Mouse (Mus musculus): ENCODE measurements at regions not wholly inside any gene's neighbourhood (a gene's known extent, or its start where the extent isn't known, plus 50 kb on each side); places are given as distances from the start of the nearest gene placed in this dataset.

DNA sequence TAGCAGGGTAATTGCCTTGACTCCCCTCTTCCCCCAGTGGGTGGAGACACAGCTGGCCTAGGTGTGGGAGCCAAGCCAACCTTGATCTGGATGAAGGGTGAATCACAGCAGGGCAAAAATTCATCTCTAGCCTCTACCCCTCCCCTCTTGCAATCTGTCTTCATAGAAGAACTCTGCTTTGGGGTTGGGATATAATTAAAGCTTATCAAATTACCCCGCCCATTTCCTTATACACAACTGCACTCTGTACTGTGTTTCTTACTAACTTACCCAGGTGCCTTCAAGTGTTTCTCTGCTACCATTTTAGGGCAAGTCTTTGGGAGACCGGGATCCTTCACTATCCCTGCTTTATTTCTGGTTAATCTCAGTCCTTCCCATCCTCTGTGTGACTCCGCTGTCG lies 138.7 kb upstream of the Plcz1 start:
- no peak for DNase-seq (ENCODE audit: low spot score)
- WGBS: 89% methylated on average over 4 of the region's 4 CpGs

GRCm38 (mm10) chr6:140178425-140179193 lies 137.4 kb upstream of the Plcz1 start:
- no peak for DNase-seq (ENCODE audit: low spot score)
- 89% methylated on average over 12 of the region's 12 CpGs for WGBS
- H3K9me3 ChIP-seq: no peaks in the 10 kb centered on the region
- H3K36me3 ChIP-seq: no peaks in the 10 kb centered on the region
- H3K4me1 ChIP-seq (replicated peaks): no peaks in the 10 kb centered on the region
- no peak overlapping the region for H3K27ac ChIP-seq
- no peak overlapping the region for H3K4me3 ChIP-seq
- H3K27me3 ChIP-seq (ENCODE audit: insufficient read depth, poor library complexity, severe bottlenecking): no peaks in the 10 kb centered on the region

More for the DNA sequence above, 138.7 kb upstream of the Plcz1 start:
- no peaks in the 10 kb centered on the region for H3K4me1 ChIP-seq (replicated peaks)
- no peaks in the 10 kb centered on the region for H3K9me3 ChIP-seq
- no peak overlapping the region for H3K4me3 ChIP-seq
- no peaks in the 10 kb centered on the region for H3K27me3 ChIP-seq (ENCODE audit: insufficient read depth, poor library complexity, severe bottlenecking)
- H3K27ac ChIP-seq: no peak overlapping the region
- no peaks in the 10 kb centered on the region for H3K36me3 ChIP-seq

DNA sequence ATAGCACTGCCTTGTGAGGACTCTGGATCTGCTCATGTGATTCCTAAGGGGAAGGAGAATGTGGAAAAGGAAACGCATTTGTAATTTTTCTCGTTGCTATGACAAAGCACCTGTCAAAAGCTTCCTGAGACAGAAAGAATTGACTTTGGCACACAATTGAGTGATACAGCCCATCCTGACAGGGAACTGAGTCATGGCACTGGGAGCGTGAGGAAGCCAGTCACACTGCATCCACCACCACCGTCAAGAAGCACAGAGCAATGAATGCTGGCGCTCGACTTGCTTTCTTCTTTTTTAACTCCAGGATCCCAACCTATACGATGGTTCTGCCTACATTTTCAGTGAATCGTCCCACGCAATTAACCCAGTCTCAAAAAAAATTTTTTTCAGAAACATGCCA lies 131.5 kb upstream of the Plcz1 start:
- H3K36me3 ChIP-seq: no peaks in the 10 kb centered on the region
- no peak overlapping the region for H3K27ac ChIP-seq
- no peak for DNase-seq (ENCODE audit: low spot score)
- no peaks in the 10 kb centered on the region for H3K9me3 ChIP-seq
- no peaks in the 10 kb centered on the region for H3K27me3 ChIP-seq (ENCODE audit: insufficient read depth, poor library complexity, severe bottlenecking)
- no peak overlapping the region for H3K4me3 ChIP-seq
- no peaks in the 10 kb centered on the region for H3K4me1 ChIP-seq (replicated peaks)
- WGBS: 92% methylated on average over 9 of the region's 9 CpGs

- Histone ChIP-seq H3K4me3 (no peak overlapping the region), H3K36me3 (no peaks in the 10 kb centered on the region), H3K9me3 (no peaks in the 10 kb centered on the region), H3K27ac (no peak overlapping the region), H3K4me1 (replicated peaks) (no peaks in the 10 kb centered on the region), H3K27me3 (ENCODE audit: insufficient read depth, poor library complexity, severe bottlenecking) (no peaks in the 10 kb centered on the region)
- WGBS: 92% methylated on average over 3 of the region's 3 CpGs
- no peak for DNase-seq (ENCODE audit: low spot score)
Measured at GRCm38 (mm10) chr6:140169836-140170235, 128.6 kb upstream of the Plcz1 start.

- no peak for DNase-seq (ENCODE audit: low spot score)
- Histone ChIP-seq H3K36me3 (no peaks in the 10 kb centered on the region), H3K27me3 (ENCODE audit: insufficient read depth, poor library complexity, severe bottlenecking) (no peaks in the 10 kb centered on the region), H3K9me3 (no peaks in the 10 kb centered on the region), H3K4me1 (replicated peaks) (no peaks in the 10 kb centered on the region), H3K4me3 (no peak overlapping the region), H3K27ac (no peak overlapping the region)
- 81% methylated on average over 4 of the region's 4 CpGs for WGBS
Measured at GRCm38 (mm10) chr6:140167182-140167581, 125.9 kb upstream of the Plcz1 start.

DNA sequence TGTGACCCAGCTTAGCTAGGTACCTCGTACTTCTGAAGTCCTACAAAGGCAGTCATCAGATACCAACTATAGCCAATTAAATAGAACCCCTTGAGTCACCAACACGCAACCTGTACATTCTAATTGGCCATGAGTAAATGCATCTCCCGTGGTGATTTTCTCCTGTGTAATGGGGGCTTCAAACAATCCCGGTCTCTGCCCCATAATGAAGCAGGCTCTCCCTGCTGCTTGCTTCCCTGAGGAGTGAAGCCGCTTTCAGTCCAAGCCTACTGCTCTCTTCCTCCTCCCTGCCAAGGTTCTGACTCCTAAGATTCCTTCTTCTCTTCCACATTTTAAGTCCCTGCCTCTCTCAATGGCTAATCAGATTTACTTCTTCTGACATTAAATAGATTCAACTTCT lies 121.5 kb upstream of the Plcz1 start:
- WGBS: 89% methylated on average over 5 of the region's 5 CpGs
- no peaks in the 10 kb centered on the region for H3K4me1 ChIP-seq (replicated peaks)
- DNase-seq (ENCODE audit: low spot score): no peak
- H3K27me3 ChIP-seq (ENCODE audit: insufficient read depth, poor library complexity, severe bottlenecking): no peaks in the 10 kb centered on the region
- no peak overlapping the region for H3K4me3 ChIP-seq
- no peak overlapping the region for H3K27ac ChIP-seq
- H3K9me3 ChIP-seq: no peaks in the 10 kb centered on the region
- H3K36me3 ChIP-seq: no peaks in the 10 kb centered on the region

GRCm38 (mm10) chr6:140161482-140161881 lies 120.2 kb upstream of the Plcz1 start:
- Histone ChIP-seq H3K4me3 (no peak overlapping the region), H3K36me3 (no peaks in the 10 kb centered on the region), H3K9me3 (no peaks in the 10 kb centered on the region), H3K27ac (no peak overlapping the region), H3K27me3 (ENCODE audit: insufficient read depth, poor library complexity, severe bottlenecking) (no peaks in the 10 kb centered on the region), H3K4me1 (replicated peaks) (no peaks in the 10 kb centered on the region)
- 80% methylated on average over 4 of the region's 4 CpGs for WGBS
- DNase-seq (ENCODE audit: low spot score): no peak

- Histone ChIP-seq H3K4me1 (replicated peaks) (no peaks in the 10 kb centered on the region), H3K27ac (no peak overlapping the region), H3K9me3 (no peaks in the 10 kb centered on the region), H3K4me3 (no peak overlapping the region), H3K27me3 (ENCODE audit: insufficient read depth, poor library complexity, severe bottlenecking) (no peaks in the 10 kb centered on the region), H3K36me3 (no peaks in the 10 kb centered on the region)
- DNase-seq (ENCODE audit: low spot score): no peak
- WGBS: 86% methylated on average over 13 of the region's 13 CpGs
Measured at GRCm38 (mm10) chr6:140160946-140161345, 119.7 kb upstream of the Plcz1 start.

GRCm38 (mm10) chr6:140158986-140159385 lies 117.7 kb upstream of the Plcz1 start:
- Histone ChIP-seq H3K27me3 (ENCODE audit: insufficient read depth, poor library complexity, severe bottlenecking) (no peaks in the 10 kb centered on the region), H3K27ac (no peak overlapping the region), H3K4me1 (replicated peaks) (no peaks in the 10 kb centered on the region), H3K36me3 (no peaks in the 10 kb centered on the region), H3K9me3 (no peaks in the 10 kb centered on the region), H3K4me3 (no peak overlapping the region)
- DNase-seq (ENCODE audit: low spot score): no peak
- WGBS: 83% methylated on average over 13 of the region's 13 CpGs

DNA sequence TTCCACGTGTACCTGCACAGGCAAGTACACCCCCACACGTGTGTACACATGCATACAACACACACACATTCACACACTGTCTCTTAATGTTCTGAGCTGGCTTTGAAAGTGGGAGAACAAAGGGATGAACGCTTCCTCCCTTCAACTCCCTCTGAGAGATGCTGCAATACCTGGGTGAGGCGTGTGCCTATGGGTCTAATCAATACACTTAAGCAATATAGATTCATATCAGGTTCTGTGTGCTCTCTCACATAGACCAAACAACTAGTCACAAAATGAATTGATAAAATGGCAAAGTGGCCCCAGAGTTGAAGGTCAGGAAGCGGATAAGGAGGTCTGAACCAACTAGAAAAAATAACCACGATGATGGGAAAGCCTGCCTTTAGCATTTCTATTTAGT lies 116.1 kb upstream of the Plcz1 start:
- Histone ChIP-seq H3K9me3 (no peaks in the 10 kb centered on the region), H3K27me3 (ENCODE audit: insufficient read depth, poor library complexity, severe bottlenecking) (no peaks in the 10 kb centered on the region), H3K36me3 (no peaks in the 10 kb centered on the region), H3K4me1 (replicated peaks) (no peaks in the 10 kb centered on the region), H3K27ac (no peak overlapping the region), H3K4me3 (no peak overlapping the region)
- DNase-seq (ENCODE audit: low spot score): no peak
- 83% methylated on average over 6 of the region's 6 CpGs for WGBS

GRCm38 (mm10) chr6:140152418-140153176 lies 111.3 kb upstream of the Plcz1 start:
- no peak for DNase-seq (ENCODE audit: low spot score)
- 80% methylated on average over 10 of the region's 10 CpGs for WGBS
- peaks cover 7% of the 10 kb centered on the region for H3K4me1 ChIP-seq (replicated peaks)
- no peaks in the 10 kb centered on the region for H3K27me3 ChIP-seq (ENCODE audit: insufficient read depth, poor library complexity, severe bottlenecking)
- no peaks in the 10 kb centered on the region for H3K36me3 ChIP-seq
- H3K9me3 ChIP-seq: no peaks in the 10 kb centered on the region
- H3K4me3 ChIP-seq: no peak overlapping the region
- H3K27ac ChIP-seq: no peak overlapping the region

GRCm38 (mm10) chr6:140148628-140149245 lies 107.5 kb upstream of the Plcz1 start:
- Histone ChIP-seq H3K9me3 (no peaks in the 10 kb centered on the region), H3K4me1 (replicated peaks) (peaks cover 9% of the 10 kb centered on the region), H3K36me3 (no peaks in the 10 kb centered on the region), H3K27ac (no peak overlapping the region), H3K27me3 (ENCODE audit: insufficient read depth, poor library complexity, severe bottlenecking) (no peaks in the 10 kb centered on the region), H3K4me3 (no peak overlapping the region)
- no peak for DNase-seq (ENCODE audit: low spot score)
- WGBS: 88% methylated on average over 11 of the region's 11 CpGs

DNA sequence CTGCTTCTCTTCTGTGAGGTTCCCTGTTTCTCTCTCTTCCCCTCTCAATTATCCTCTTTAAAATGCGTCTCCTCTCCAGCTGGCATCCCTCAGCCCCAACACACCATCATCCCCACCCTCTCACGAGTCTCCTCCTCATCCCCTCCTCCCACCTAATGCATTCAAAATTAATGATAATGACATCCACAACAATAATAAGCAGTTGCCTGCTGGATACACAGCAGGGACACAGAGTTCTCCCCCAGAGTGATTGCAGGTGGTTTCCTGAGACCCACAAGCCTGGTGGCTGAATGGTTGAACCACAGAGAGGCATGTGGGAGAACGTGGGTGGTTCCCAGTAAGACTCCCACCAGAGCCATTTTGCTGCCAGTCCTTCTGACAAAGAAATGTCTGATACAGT lies 106.9 kb upstream of the Plcz1 start:
- Histone ChIP-seq H3K4me1 (replicated peaks) (peaks cover 9% of the 10 kb centered on the region), H3K27ac (0 out of 2 replicates have a peak overlapping the region, but pooled peaks have one; percentile 54), H3K27me3 (ENCODE audit: insufficient read depth, poor library complexity, severe bottlenecking) (no peaks in the 10 kb centered on the region), H3K9me3 (no peaks in the 10 kb centered on the region), H3K36me3 (no peaks in the 10 kb centered on the region), H3K4me3 (no peak overlapping the region)
- DNase-seq (ENCODE audit: low spot score): no peak
- WGBS: 52% methylated on average over 3 of the region's 3 CpGs

Measured in hindbrain, embryonic 10.5 days (tissue).